Mouse (Mus musculus) intestine, embryonic 14.5 days (tissue): ENCODE results near the gene Psmd11. TPM values are rescaled to one million over a fixed set of nuclear protein-coding genes. Genes with fewer than 3 reads are reported as not detected.

Experiments used
- ATAC-seq: fragments of 200-750 bp; cut with Nextera tagmentation; replicated peaks from 2 replicates; pipeline ENCODE4 v1.8.0; 2017; ENCODE audit warnings: low read depth, moderate number of reproducible peaks, moderate TSS enrichment, moderate library complexity; ENCODE audit not compliant: low FRiP score, low TSS enrichment
- DNase-seq: peaks from one replicate; pipeline ENCODE4 v3.0.0-alpha.2; 2018; ENCODE audit warnings: low spot score
- H3K27ac ChIP-seq: fragments of 300-500 bp; sonication (generic); 2 replicates; pipeline ENCODE4 v1.5.1; 2014; ENCODE audit warnings: low read depth, mild to moderate bottlenecking, control low read depth
- H3K27me3 ChIP-seq: fragments of 300-500 bp; sonication (generic); replicated peaks from 2 replicates; pipeline ENCODE4 v1.6.1; 2014; ENCODE audit warnings: low read length, control low read depth; ENCODE audit not compliant: control insufficient read depth, insufficient read depth
- H3K36me3 ChIP-seq: fragments of 300-500 bp; sonication (generic); 2 replicates; pipeline ENCODE4 v1.6.1; 2014; ENCODE audit warnings: low read length, control low read depth; ENCODE audit not compliant: control insufficient read depth, insufficient read depth
- H3K4me1 ChIP-seq: fragments of 300-500 bp; sonication (generic); replicated peaks from 2 replicates; pipeline ENCODE4 v1.6.1; 2014; ENCODE audit warnings: low read length, control low read depth, mixed read lengths; ENCODE audit not compliant: control insufficient read depth, insufficient read depth
- H3K4me2 ChIP-seq: fragments of 300-500 bp; sonication (generic); 2 replicates; pipeline ENCODE4 v1.6.1; 2014; ENCODE audit warnings: low read length
- H3K4me3 ChIP-seq: fragments of 300-500 bp; sonication (generic); 2 replicates; pipeline ENCODE4 v1.5.1; 2014; ENCODE audit warnings: low read depth, low read length, control low read depth, mixed read lengths
- H3K9ac ChIP-seq: fragments of 300-500 bp; sonication (generic); 2 replicates; pipeline ENCODE4 v1.6.1; 2014; ENCODE audit warnings: mild to moderate bottlenecking, low read length
- H3K9me3 ChIP-seq: fragments of 300-500 bp; sonication (generic); 2 replicates; pipeline ENCODE4 v1.6.1; 2016; ENCODE audit warnings: low read length, control low read depth; ENCODE audit not compliant: control insufficient read depth
- WGBS: fragments of 180-500 bp; shearing (Covaris S2); extraction: QIAGEN DNeasy Blood & Tissue Kit; methylation state at CpG from one replicate; pipeline ENCODE4 v1.1.7; 2014; 5-methylcytosine and 5-hydroxymethylcytosine counted together
- polyA plus RNA-seq: library from polyadenylated mRNA; unstranded; fragments of >200 nt; fragmentation: Nextera tagmentation; extraction: Ambion mirVana; gene quantifications from 2 replicates; pipeline ENCODE4 v1.2.1, GENCODE M21; 2014

The Psmd11 gene
- polyA plus RNA-seq, 1 experiment from 2014 or later, result 275 TPM

DNA sequence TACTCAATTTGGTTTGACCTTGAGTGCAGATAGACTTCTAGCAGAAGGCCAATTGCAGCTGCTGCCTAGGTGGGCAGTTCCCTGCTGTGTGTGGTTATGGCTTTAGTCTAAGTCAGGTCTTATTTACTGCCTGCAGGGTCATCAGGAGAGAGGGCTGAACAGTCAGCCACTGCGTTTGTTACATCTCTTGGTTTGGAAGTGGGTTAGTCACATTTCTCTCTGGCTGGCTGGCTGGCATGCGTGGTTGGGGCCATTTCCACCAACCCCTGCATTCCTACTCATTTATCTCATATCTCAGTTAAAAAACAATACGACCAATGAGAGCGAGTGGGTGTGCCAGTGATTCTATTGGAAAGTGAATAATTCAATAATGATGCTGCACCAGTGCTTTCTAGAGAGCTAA is 71.1 kb downstream of the Psmd11 start:
- Histone ChIP-seq H3K27me3 (no peaks in the 10 kb centered on the region), H3K4me1 (peaks cover 8% of the 10 kb centered on the region; the same call in 1 of the 2 replicates), H3K4me3 (no peak overlapping the region), H3K9me3 (no peaks in the 10 kb centered on the region), H3K9ac (no peak overlapping the region), H3K36me3 (no peaks in the 10 kb centered on the region), H3K27ac (no peak overlapping the region), H3K4me2 (no peak overlapping the region)
- 68% methylated on average over 4 of the region's 4 CpGs for WGBS
- ATAC-seq (no peak), DNase-seq (no peak)

DNA sequence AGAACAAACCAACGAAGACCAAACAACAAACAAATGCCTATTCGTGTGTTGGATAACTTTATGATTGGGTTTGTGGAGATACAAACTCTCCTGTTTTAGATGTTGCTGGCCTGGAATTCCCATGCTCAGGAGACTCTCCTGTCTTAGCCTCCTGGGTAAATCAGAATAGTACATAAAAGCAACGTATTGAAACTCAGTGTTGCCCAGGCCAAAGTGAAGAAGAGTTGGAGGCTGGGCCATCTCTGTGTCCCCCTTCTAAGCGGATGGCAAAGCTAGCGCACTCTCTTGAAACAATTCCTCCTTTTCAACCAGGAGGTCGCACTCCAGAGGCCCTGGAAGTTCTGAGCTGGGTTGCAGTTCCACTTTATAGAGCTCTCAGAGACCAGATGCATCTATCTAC is 74.9 kb downstream of the Psmd11 start:
- DNase-seq (no peak), ATAC-seq (no peak)
- no peak overlapping the region for H3K4me2 ChIP-seq
- WGBS, result 85% methylated on average over 6 of the region's 6 CpGs
- H3K9ac ChIP-seq, result no peak overlapping the region
- no peaks in the 10 kb centered on the region for H3K27me3 ChIP-seq
- H3K4me1 ChIP-seq, result peaks cover 11% of the 10 kb centered on the region; the same call in 1 of the 2 replicates
- H3K36me3 ChIP-seq, result no peaks in the 10 kb centered on the region
- H3K4me3 ChIP-seq, result no peak overlapping the region
- H3K9me3 ChIP-seq, result no peaks in the 10 kb centered on the region
- no peak overlapping the region for H3K27ac ChIP-seq

DNA sequence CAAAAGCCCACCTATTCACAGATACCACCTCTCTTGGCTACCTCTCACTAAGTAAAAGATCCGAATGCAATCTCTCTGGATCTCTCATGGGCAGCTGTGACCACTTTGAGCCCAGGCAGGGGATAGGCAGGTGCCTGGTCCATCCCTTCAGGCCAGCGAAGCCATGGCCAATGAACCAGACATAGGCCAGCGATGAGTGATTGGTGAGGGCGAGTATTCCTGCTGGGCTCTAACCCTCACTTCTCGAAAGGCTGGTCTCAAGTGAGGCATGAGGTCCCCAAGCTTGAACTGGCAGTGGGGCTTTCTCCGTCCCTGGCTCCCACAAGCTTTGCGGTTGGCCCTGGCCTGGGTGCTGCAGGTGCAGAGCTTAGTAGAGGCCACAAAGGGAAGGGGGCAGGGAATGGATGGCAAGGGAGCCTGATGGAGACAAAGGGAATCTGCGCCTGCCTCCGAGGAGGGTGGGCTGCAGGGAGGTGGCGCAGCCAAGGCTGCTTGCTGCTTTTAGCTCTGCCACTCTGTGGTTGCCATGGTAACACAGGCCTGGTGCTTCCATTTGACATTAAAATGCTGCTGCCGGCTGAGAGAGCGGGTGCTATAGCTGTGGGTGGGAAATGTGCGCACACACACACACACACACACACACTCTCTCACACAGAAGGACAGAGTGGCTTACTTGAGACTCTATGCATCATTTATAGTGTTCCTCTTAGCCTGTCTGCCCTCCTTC is 75.5 kb downstream of the Psmd11 start:
- Histone ChIP-seq H3K4me2 (no peak overlapping the region), H3K4me1 (peaks cover 12% of the 10 kb centered on the region; the same call in 1 of the 2 replicates), H3K27ac (no peak overlapping the region), H3K9me3 (no peaks in the 10 kb centered on the region), H3K27me3 (no peaks in the 10 kb centered on the region), H3K36me3 (no peaks in the 10 kb centered on the region), H3K4me3 (no peak overlapping the region), H3K9ac (no peak overlapping the region)
- DNase-seq (no peak), ATAC-seq (peak; percentile 68)
- 47% methylated on average over 13 of the region's 13 CpGs for WGBS

DNA sequence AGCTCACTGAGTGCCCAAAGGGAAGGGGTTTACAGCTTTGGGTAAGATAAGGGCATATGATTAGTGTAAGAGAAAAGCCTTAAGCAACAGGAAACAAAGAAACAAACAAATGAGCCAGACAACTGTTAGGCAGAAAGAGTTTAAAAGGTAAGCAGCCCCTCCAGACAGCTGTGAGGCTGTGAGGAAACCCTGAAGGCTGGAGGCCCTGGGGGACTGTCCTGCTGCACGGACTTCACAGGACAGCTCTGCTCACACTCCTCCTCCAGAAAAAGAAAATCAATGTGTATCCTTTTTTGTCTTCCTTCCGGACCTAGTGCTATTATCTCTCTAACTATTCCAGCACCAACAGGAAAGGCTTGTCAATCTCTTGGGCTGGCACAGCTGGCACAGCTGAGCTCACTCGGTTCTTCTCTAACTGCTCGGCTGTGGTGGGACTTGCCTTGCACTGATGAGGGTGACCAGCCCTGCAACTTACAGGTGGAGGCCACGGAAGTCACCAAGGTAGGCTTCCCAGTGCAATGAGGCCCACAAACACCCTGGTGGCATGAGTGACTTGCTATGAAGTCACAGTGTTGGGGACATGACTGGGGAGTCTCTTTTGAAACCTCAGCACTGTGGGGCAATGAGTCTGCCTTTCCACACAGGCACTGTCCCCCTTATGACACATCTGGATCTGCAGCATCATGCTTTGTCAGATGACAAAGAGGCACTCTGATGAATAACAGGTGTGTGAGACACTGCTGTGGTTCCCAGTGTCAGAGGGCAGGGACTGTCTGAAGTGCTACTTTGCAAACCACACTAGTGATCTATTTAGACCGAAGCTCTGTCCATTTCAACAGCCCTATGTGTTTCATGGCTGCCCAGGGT is 76.3 kb downstream of the Psmd11 start:
- Histone ChIP-seq H3K9ac (no peak overlapping the region), H3K4me3 (no peak overlapping the region), H3K36me3 (no peaks in the 10 kb centered on the region), H3K27ac (no peak overlapping the region), H3K27me3 (no peaks in the 10 kb centered on the region), H3K4me2 (no peak overlapping the region), H3K4me1 (peaks cover 12% of the 10 kb centered on the region; the same call in 1 of the 2 replicates), H3K9me3 (no peaks in the 10 kb centered on the region)
- 56% methylated on average over 6 of the region's 6 CpGs for WGBS
- ATAC-seq (no peak), DNase-seq (no peak)

DNA sequence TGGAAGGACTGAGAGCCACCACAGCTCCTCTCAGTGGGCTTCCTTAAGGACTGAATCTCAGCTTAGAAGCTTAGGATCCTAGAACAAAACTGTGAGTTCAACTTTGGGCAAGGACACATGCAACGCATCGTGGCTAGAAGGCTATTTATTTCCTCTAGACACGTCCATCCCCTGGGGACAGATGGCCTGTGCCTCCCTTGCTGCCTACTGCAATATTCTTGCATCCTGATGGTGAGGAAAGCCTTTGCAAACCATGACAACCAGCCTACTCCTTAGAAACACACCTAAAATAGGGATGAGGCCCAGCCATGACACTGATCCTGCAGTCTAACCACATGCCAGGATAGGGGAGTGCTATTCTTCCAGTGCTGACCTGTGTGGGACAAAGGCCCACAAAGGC is 77.2 kb downstream of the Psmd11 start:
- ATAC-seq (no peak), DNase-seq (no peak)
- Histone ChIP-seq H3K36me3 (no peaks in the 10 kb centered on the region), H3K4me1 (peaks cover 12% of the 10 kb centered on the region; the same call in 1 of the 2 replicates), H3K4me3 (no peak overlapping the region), H3K27ac (no peak overlapping the region), H3K9ac (no peak overlapping the region), H3K27me3 (no peaks in the 10 kb centered on the region), H3K9me3 (no peaks in the 10 kb centered on the region), H3K4me2 (no peak overlapping the region)
- 84% methylated on average over 3 of the region's 3 CpGs for WGBS

DNA sequence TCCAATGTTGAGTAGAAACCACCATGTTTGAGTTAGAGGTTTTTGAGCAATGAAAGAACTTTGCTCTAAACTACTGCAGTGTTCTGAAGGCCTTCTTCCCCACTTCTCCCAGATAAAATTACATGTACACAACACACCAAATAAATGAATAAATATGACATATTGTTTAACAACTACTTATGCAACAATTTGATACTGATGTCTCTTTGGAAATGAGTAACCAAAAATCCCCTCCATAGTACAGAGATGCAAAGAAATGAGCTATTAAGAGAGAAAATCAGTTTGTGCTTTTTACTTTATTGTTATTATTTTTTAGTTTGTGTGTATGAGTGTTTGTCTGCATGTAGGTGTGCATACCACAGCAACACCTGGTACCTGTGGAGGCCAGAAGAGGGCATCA is 78.1 kb downstream of the Psmd11 start:
- Histone ChIP-seq H3K36me3 (no peaks in the 10 kb centered on the region), H3K27ac (no peak overlapping the region), H3K27me3 (no peaks in the 10 kb centered on the region), H3K4me1 (peaks cover 12% of the 10 kb centered on the region; the same call in 1 of the 2 replicates), H3K4me3 (no peak overlapping the region), H3K9ac (no peak overlapping the region), H3K9me3 (no peaks in the 10 kb centered on the region), H3K4me2 (no peak overlapping the region)
- DNase-seq (no peak), ATAC-seq (no peak)

DNA sequence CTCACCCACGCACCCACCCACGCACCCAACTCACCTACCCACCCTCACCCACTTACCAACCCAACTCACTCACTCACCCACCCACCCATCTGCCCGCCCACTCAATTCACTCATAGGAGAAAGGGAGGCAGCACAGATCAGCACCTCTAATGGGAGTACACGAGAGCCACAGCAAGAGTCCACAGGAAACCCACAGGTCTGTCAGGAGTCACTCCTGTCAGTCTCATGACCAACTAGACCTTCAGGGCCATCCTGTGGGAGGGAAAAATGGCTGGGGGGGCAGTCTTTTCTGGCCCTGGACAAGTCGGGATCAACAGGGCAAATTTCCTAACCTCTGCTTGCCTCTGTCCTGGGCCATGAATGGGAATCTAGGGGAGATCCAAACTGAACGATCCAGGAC is 79.4 kb downstream of the Psmd11 start:
- 91% methylated on average over 6 of the region's 6 CpGs for WGBS
- Histone ChIP-seq H3K4me2 (no peak overlapping the region), H3K9ac (no peak overlapping the region), H3K27me3 (no peaks in the 10 kb centered on the region), H3K27ac (no peak overlapping the region), H3K4me3 (no peak overlapping the region), H3K36me3 (no peaks in the 10 kb centered on the region), H3K4me1 (peaks cover 12% of the 10 kb centered on the region; the same call in 1 of the 2 replicates), H3K9me3 (no peaks in the 10 kb centered on the region)
- DNase-seq, result no peak
- ATAC-seq, result no peak

DNA sequence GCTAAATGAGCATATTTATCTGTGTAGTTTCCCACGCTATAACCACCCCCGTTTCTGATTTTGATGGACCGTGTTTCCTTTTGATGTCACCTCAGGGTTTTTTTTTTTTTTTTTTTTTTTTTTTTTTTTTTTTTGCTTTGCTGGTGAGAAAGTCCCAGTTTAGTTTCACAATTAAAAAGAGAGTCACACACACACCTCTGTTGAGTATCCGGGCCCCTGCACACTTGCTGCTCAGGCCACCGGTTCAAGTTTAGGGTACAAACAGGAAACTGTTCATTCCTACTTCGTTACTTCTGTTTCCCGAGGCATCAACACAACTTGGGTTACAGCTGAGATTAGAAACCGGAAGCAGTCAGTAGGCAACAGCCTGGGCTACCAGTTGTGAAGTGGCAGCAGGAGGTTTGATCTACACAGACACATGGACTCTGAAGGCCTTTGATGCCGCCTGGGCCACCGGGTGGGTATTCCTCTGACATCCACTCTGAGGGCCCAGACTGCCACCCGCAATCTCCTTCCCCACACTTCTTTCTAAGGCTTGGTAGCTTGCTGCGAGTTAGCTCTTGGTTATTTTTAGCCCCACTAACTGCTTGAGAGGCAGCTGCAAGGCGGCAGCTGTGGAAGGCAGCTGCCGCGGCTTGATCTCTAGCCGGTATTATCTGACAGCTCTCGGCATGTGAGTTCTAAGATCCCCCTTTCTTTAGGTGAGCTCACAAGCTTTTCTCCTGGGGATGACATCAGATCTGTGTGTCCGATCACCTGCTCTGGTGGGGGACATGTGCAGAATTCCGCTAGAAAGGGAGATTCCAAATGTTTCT is 80.2 kb downstream of the Psmd11 start:
- ATAC-seq, result no peak
- H3K4me3 ChIP-seq, result no peak overlapping the region
- H3K27ac ChIP-seq, result no peak overlapping the region
- DNase-seq, result no peak
- peaks cover 12% of the 10 kb centered on the region; the same call in 1 of the 2 replicates for H3K4me1 ChIP-seq
- no peaks in the 10 kb centered on the region for H3K36me3 ChIP-seq
- H3K9me3 ChIP-seq, result no peaks in the 10 kb centered on the region
- H3K27me3 ChIP-seq, result no peaks in the 10 kb centered on the region
- no peak overlapping the region for H3K4me2 ChIP-seq
- WGBS, result 48% methylated on average over 19 of the region's 19 CpGs
- no peak overlapping the region for H3K9ac ChIP-seq
